Mouse (Mus musculus) midbrain, postnatal 0 days (tissue): ENCODE measurements around the gene Ybx2. TPM values are rescaled to one million over a fixed set of nuclear protein-coding genes. Genes with fewer than 3 reads are reported as not detected.

Experiments
- ATAC-seq: fragments of 200-750 bp; cut with Nextera tagmentation; 2 replicates; pipeline ENCODE4 v1.8.0; 2017; ENCODE audit warnings: moderate number of reproducible peaks, mild to moderate bottlenecking, moderate TSS enrichment, moderate library complexity; ENCODE audit not compliant: low FRiP score
- DNase-seq: peaks from one replicate; pipeline ENCODE4 v3.0.0-alpha.2; 2015; ENCODE audit warnings: low spot score
- H3K27ac ChIP-seq: fragments of 300-500 bp; sonication (generic); 2 replicates; pipeline ENCODE4 v1.5.1; 2014; ENCODE audit warnings: low read depth, mild to moderate bottlenecking, low read length, mixed read lengths
- H3K27me3 ChIP-seq: fragments of 300-500 bp; sonication (generic); 2 replicates; pipeline ENCODE4 v1.6.1; 2014; ENCODE audit warnings: low read length, control low read depth, mixed read lengths; ENCODE audit not compliant: insufficient read depth
- H3K36me3 ChIP-seq: fragments of 300-500 bp; sonication (generic); 2 replicates; pipeline ENCODE4 v1.6.1; 2014; ENCODE audit warnings: low read length, control low read depth, mixed read lengths; ENCODE audit not compliant: insufficient read depth
- H3K4me1 ChIP-seq: fragments of 300-500 bp; sonication (generic); 2 replicates; pipeline ENCODE4 v1.6.1; 2014; ENCODE audit warnings: mild to moderate bottlenecking, control low read depth, antibody characterized with exemption, low read length, mixed read lengths; ENCODE audit not compliant: insufficient read depth
- H3K4me2 ChIP-seq: fragments of 300-500 bp; sonication (generic); 2 replicates; pipeline ENCODE4 v1.6.1; 2014; ENCODE audit warnings: low read depth, mild to moderate bottlenecking, low read length, mixed read lengths; ENCODE audit not compliant: poor library complexity, severe bottlenecking
- H3K4me3 ChIP-seq: fragments of 300-500 bp; sonication (generic); 2 replicates; pipeline ENCODE4 v1.5.1; 2014; ENCODE audit warnings: low read depth, mild to moderate bottlenecking, low read length, moderate library complexity
- H3K9ac ChIP-seq: fragments of 300-500 bp; sonication (generic); replicated peaks from 2 replicates; pipeline ENCODE4 v1.6.1; 2014; ENCODE audit warnings: mild to moderate bottlenecking, low read length, moderate library complexity, mixed read lengths; ENCODE audit not compliant: poor library complexity, severe bottlenecking
- H3K9me3 ChIP-seq: fragments of 300-500 bp; sonication (generic); 2 replicates; pipeline ENCODE4 v1.6.1; 2016; ENCODE audit warnings: low read length, control low read depth
- CTCF ChIP-seq: IDR thresholded peaks from 2 replicates; pipeline ENCODE4 v1.5.1; 2016; ENCODE audit warnings: antibody characterized with exemption, mild to moderate bottlenecking
- WGBS: fragments of 180-500 bp; shearing (Covaris S2); extraction: QIAGEN DNeasy Blood & Tissue Kit; methylation state at CpG from one replicate; pipeline ENCODE4 v1.1.7; 2014; 5-methylcytosine and 5-hydroxymethylcytosine counted together
- polyA plus RNA-seq: library from polyadenylated mRNA; unstranded; fragments of >200 nt; fragmentation: Nextera tagmentation; extraction: Ambion mirVana; gene quantifications from 2 replicates; pipeline ENCODE4 v1.2.1, GENCODE M21; 2015
- total RNA-seq: library from RNA; depleted of rRNA; stranded (reverse); fragments of >200 nt; gene quantifications from 2 replicates; pipeline ENCODE4 v1.2.3, GENCODE M21; 2014

Ybx2 gene
- total and polyA plus RNA-seq, 2 experiments from 2014 or later, result 4.2 to 5.0 TPM

- no peaks in the 10 kb centered on the region for H3K27me3 ChIP-seq
- H3K4me3 ChIP-seq, result no peak overlapping the region
- no peaks in the 10 kb centered on the region for H3K9me3 ChIP-seq
These were observed 40.7 kb downstream of the Ybx2 start for GRCm38 (mm10) chr11:69976271-69976670.

GRCm38 (mm10) chr11:69979827-69980195 lies 44.2 kb downstream of the Ybx2 start:
- H3K27me3 ChIP-seq, result no peaks in the 10 kb centered on the region
- H3K4me1 ChIP-seq, result peaks cover 17% of the 10 kb centered on the region
- no peaks in the 10 kb centered on the region for H3K9me3 ChIP-seq
- no peak for DNase-seq
- peak overlapping the region; percentile 97 for H3K27ac ChIP-seq
- no peak for ATAC-seq
- peaks cover 15% of the 10 kb centered on the region for H3K36me3 ChIP-seq
- H3K4me3 ChIP-seq, result peak overlapping the region; percentile 89
- H3K4me2 ChIP-seq, result peak overlapping the region; percentile 90
- TF ChIP-seq CTCF, result no peak
- peak overlapping the region; percentile 87 for H3K9ac ChIP-seq
- 3% methylated on average over 16 of the region's 16 CpGs for WGBS

More at GRCm38 (mm10) chr11:69976271-69976670, 40.7 kb downstream of the Ybx2 start:
- Histone ChIP-seq H3K36me3 (peaks cover 27% of the 10 kb centered on the region), H3K9ac (no peak overlapping the region), H3K27ac (no peak overlapping the region), H3K4me1 (peaks cover 4% of the 10 kb centered on the region; the same call in 1 of the 2 replicates), H3K4me2 (no peak overlapping the region)
- DNase-seq (no peak), ATAC-seq (no peak)
- no peak for TF ChIP-seq CTCF
- WGBS, result 87% methylated on average over 4 of the region's 4 CpGs

- Histone ChIP-seq H3K36me3 (peaks cover 18% of the 10 kb centered on the region), H3K4me3 (peak overlapping the region; percentile 89), H3K27me3 (no peaks in the 10 kb centered on the region), H3K9me3 (no peaks in the 10 kb centered on the region), H3K4me1 (peaks cover 17% of the 10 kb centered on the region), H3K9ac (peak overlapping the region; percentile 87), H3K27ac (peak overlapping the region; percentile 97), H3K4me2 (peak overlapping the region; percentile 90)
- under 1% methylated on average over 41 of the region's 60 CpGs for WGBS
- peak; percentile 93 for ATAC-seq
- TF ChIP-seq CTCF, result no peak
- peak; percentile 98 for DNase-seq
These were observed 44.9 kb downstream of the Ybx2 start for GRCm38 (mm10) chr11:69980196-69981140.

- DNase-seq, result no peak
- H3K36me3 ChIP-seq, result peaks cover 16% of the 10 kb centered on the region
- H3K4me3 ChIP-seq, result peak within 1 kb of the TSS; percentile 89
- H3K9ac ChIP-seq, result peak within 1 kb of the TSS; percentile 87
- peaks cover 17% of the 10 kb centered on the region for H3K4me1 ChIP-seq
- no peak; the same call in 1 of the 2 replicates for ATAC-seq
- 0% methylated on average over 36 of the region's 43 CpGs for WGBS
- H3K27ac ChIP-seq, result peak within 1 kb of the TSS; percentile 97
- no peaks in the 10 kb centered on the region for H3K9me3 ChIP-seq
- H3K4me2 ChIP-seq, result peak within 1 kb of the TSS; percentile 90
- H3K27me3 ChIP-seq, result no peaks in the 10 kb centered on the region
- TF ChIP-seq CTCF, result no peak
These were observed 45.7 kb downstream of the Ybx2 start, which contains the start of gene Ctdnep1 for GRCm38 (mm10) chr11:69981141-69981762. Gene Ctdnep1, plus strand, starts transcription at chr11:69981156.

- TF ChIP-seq CTCF, result no peak
- Histone ChIP-seq H3K27ac (peak within 1 kb of the TSS; percentile 97), H3K36me3 (peaks cover 19% of the 10 kb centered on the region), H3K27me3 (no peaks in the 10 kb centered on the region), H3K9me3 (no peaks in the 10 kb centered on the region), H3K4me3 (peak within 1 kb of the TSS; percentile 89), H3K4me1 (peaks cover 17% of the 10 kb centered on the region), H3K9ac (peak within 1 kb of the TSS; percentile 87), H3K4me2 (peak within 1 kb of the TSS; percentile 90)
- 69% methylated on average over 8 of the region's 8 CpGs for WGBS
- DNase-seq (no peak), ATAC-seq (no peak)
These were observed 46.6 kb downstream of the Ybx2 start, which contains the start of gene Elp5 for GRCm38 (mm10) chr11:69982225-69982624. Gene Elp5, minus strand, starts transcription at chr11:69982517.
